Mouse (Mus musculus) lung, postnatal 25 days (tissue): ENCODE data around the gene Gm17545.
"Not testable (repeated sequence)": the region's sequence is repeated elsewhere in the genome, so short reads cannot be mapped to it uniquely, and the experiment has no call there.

Source experiments
- DNase-seq: peaks from one replicate; pipeline ENCODE4 v3.0.0; 2022; ENCODE audit warnings: low spot score

The Gm17545 gene

GRCm38 (mm10) chr9:22453990-22454389 lies at the start of gene Gm17545:
Gm17545 (plus strand) TSS chr9:22454290.
- DNase-seq: not testable (repeated sequence)

GRCm38 (mm10) chr9:22405414-22405813 lies 48.7 kb upstream of the Gm17545 start:
- DNase-seq: peak; percentile 50

- DNase-seq: not testable (repeated sequence)
Measured at GRCm38 (mm10) chr9:22407633-22408032, 46.5 kb upstream of the Gm17545 start.

- DNase-seq: not testable (repeated sequence)
Measured at GRCm38 (mm10) chr9:22408344-22408743, 45.7 kb upstream of the Gm17545 start.

GRCm38 (mm10) chr9:22409501-22409900 lies 44.6 kb upstream of the Gm17545 start:
- no peak for DNase-seq

- peak; percentile 97 for DNase-seq
Measured at GRCm38 (mm10) chr9:22411002-22411857, 42.9 kb upstream of the Gm17545 start, which contains the start of gene 9530077C05Rik. 9530077C05Rik (plus strand) TSS chr9:22411513.

GRCm38 (mm10) chr9:22416187-22416586 lies 37.9 kb upstream of the Gm17545 start:
- no peak for DNase-seq

- DNase-seq: no peak
Measured at GRCm38 (mm10) chr9:22417547-22417946, 36.5 kb upstream of the Gm17545 start.

- DNase-seq: no peak
Measured at GRCm38 (mm10) chr9:22419877-22420276, 34.2 kb upstream of the Gm17545 start.

- DNase-seq: no peak
Measured at GRCm38 (mm10) chr9:22420491-22420890, 33.6 kb upstream of the Gm17545 start.

- DNase-seq: no peak
Measured at GRCm38 (mm10) chr9:22422559-22422958, 31.5 kb upstream of the Gm17545 start.

- DNase-seq: no peak
Measured at GRCm38 (mm10) chr9:22423507-22423906, 30.6 kb upstream of the Gm17545 start.

GRCm38 (mm10) chr9:22424196-22424595 lies 29.9 kb upstream of the Gm17545 start:
- DNase-seq: no peak

- no peak for DNase-seq
Measured at GRCm38 (mm10) chr9:22424719-22425118, 29.4 kb upstream of the Gm17545 start.

- DNase-seq: no peak
Measured at GRCm38 (mm10) chr9:22428028-22428665, 25.9 kb upstream of the Gm17545 start.

GRCm38 (mm10) chr9:22428666-22429410 lies 25.3 kb upstream of the Gm17545 start:
- DNase-seq: no peak

GRCm38 (mm10) chr9:22429533-22430241 lies 24.4 kb upstream of the Gm17545 start:
- DNase-seq: peak; percentile 3

GRCm38 (mm10) chr9:22430315-22430840 lies 23.7 kb upstream of the Gm17545 start:
- no peak for DNase-seq

- no peak for DNase-seq
Measured at GRCm38 (mm10) chr9:22433221-22433620, 20.9 kb upstream of the Gm17545 start.

- no peak for DNase-seq
Measured at GRCm38 (mm10) chr9:22434101-22434500, 20.0 kb upstream of the Gm17545 start.

- DNase-seq: no peak
Measured at GRCm38 (mm10) chr9:22438826-22439225, 15.3 kb upstream of the Gm17545 start.

- DNase-seq: peak; percentile 11
Measured at GRCm38 (mm10) chr9:22443157-22443556, 10.9 kb upstream of the Gm17545 start.
